Mouse (Mus musculus) kidney, postnatal 36 days (tissue): ENCODE results near the gene Mindy4.
A peak's percentile ranks its signal among the peaks of the same experiment; 100 is the strongest.
"Not testable (repeated sequence)": the region's sequence is repeated elsewhere in the genome, so short reads cannot be mapped to it uniquely, and the experiment has no call there.

Source experiments
- DNase-seq, 2 experiments: peaks; one replicate each; pipeline ENCODE4 v3.0.0; 2021 to 2022; ENCODE audit warnings: mixed read lengths in 2 of 2

The Mindy4 gene

DNA sequence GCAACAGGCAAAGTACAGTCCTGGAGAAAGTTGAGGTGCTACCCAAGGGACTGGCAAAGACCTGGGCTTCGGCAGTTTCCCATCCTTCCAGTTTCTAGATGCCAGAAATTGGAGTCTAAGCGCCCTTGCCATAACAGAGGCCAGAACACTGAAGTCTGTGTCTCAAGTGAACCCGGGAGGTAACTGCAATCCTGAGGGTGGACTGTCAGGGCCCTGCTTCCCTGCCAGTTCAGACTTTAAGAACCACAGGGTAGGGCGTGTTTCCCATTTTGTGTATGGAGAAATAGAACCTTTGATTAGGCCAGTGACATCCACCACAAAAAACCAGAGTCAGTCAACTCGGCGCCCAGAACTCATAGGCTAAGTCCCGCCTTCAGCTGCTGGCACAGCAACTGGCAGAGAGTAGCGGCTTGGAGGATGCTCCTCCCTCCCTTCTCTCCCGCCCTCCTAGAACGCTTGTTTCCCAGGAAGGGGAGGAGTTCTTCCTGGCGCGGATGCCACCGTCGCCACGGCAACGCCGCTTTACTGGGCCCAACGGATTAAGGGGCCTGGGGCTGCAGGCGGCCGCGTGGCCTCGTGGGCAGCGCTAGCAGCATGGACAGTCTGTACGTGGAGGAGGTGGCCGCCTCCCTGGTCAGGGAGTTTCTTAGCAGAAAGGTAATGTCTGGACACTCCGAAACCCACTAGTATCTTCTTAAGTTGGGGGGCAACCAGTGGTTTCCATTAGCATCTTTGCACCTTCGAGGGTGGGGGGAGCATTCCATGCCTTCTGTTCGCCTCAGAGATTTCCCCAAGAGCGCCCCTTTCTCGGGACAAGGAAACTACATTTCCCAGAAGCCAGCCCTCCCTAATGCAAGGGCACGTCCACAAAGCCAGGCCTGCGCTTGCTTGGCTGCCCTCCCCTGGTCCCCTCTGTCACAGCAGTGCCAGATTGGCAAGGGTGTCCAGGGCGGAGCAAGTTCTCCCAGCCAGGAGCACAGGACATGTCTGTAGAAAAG lies at the start of gene Mindy4:
Gene Mindy4, plus strand, starts transcription at position 471 of the 998 bp plus-strand sequence.
- DNase-seq, result peak; percentile 92 to 95

DNA sequence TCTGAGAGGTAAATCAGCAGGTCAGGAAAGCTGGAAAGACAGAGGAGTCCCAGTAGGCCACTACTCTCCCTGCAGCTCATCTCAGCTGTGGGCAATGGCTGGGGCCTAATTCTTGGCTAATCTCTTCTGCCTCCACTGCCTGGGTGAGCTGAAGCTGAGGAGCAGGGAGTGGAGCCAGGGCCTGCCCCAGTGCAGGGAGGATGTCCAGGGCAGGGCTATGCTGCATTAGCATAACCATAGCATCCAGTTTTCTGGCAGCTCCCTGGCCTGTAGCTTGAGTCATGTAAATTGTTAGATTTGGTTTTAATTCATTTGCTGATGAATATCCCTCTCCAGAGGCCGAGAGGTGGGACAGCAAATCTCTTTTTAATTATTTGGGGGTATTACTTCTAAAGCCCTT lies 43.9 kb upstream of the Mindy4 start:
- no peak for DNase-seq

DNA sequence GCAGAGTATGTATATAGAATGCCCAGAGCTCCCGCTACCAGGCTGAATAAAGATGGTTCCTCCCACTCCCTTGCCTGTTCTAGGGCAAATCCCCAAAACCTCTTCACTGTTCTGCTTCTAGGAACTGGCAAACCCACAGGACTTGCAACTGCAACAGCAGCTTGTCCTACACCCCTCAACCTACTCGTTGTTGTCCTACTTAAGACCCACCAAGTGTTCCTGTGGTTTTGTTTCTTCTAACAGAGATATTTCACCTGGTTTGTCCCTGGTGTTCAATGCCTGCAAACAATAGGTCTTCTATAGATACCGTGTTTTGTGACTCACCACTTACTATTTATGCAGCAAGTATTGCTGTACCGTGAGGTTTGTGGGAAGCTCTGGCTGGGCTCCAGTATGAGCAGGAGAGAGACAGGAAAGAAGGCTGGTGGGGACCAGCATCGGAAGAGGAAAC lies 41.8 kb upstream of the Mindy4 start:
- no peak for DNase-seq

DNA sequence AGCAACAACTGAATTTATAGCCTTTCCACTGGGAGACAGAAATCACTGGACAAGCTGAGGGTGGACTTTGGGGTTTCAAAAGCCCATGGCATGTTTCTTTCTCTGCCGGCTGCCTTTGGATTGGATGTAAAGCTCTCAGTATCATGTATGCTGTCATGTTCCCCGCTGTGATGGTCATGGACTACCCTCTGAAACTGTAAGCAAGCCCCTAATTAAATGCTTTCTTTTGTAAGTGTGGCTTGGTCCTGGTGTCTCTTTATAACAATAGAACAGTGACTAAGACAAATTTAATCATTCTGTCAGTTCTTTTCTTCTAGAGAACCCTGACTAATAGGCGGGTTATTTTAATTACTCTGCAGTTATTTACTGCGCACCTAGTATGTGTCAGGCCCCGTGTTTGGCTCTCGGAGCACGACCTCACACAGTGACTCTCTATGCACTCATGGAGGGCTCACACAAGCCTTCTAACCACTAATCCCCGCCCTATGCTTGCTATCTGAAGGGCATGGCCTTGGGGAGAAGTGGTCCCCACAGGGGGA lies 40.1 kb upstream of the Mindy4 start:
- DNase-seq, result no peak

DNA sequence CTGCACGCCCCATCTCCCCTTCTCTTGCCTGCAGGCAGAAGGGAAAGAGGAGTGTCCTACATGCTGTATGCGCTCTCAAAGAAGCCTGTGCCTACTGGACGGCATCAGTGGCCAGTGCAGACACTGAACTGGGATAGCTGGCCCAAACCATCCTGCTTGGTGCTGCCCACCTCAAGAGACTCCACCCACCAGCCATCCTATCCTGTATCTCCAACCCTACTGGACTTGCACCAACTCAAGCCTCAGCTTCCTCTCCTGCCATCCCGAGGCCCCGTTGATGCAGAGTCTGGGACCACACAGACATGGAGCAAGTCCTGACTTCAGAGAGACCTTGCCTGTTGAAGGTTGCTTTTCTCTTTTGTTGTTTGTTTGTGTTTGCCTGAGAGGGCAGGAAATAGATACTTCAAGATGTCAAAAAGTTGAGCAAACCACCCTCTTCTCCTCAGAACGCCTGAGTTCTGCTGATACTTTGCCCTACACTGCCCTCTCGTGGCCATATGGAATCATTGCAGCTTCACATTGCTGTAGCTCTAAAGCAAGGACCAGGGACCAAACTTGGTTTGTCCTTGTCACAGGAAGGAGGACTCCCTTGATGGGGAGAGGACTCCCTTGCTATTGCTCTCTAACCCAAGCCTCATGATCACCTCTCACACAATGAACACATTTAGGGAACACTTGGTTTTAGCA lies 36.3 kb upstream of the Mindy4 start:
- DNase-seq, result peak; percentile 70 to 83

DNA sequence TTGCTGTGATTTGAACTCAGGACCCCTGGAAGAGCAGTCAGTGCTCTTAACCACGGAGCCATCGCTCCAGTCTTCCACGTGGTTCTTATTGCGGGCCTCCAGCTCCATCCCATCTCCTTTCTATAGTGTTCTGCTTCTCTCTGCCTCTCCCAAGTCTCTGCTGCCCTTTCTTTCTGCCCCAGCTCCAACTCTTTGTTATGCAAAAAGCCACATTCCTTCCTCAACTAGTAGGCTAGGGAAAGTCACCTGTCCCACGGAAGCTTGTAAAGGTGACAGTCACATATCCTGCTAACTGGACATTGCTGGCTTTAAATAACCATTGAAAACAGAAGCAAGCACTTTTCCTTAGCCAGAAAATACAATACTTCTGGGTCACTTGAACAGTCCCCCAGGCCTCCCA lies 33.4 kb upstream of the Mindy4 start:
- DNase-seq, result no peak

DNA sequence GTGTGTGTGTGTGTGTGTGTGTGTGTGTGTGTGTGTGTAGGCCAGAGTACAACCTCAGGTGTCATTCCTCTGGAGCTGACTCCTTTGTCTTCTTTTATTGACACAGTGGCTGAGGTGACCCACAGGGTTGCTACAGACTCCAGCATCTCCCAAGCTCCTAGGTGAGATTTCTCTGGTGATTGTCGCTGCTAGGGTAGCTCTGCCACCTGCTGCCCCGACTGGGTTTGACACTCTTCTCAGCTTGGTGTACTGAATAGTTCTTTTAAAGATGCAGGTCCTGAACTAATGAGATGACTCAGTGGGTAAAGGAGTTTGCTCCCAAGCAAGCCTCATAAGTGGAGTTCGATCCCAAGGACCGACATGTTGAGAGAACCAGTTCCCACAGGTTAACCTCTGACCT lies 31.5 kb upstream of the Mindy4 start:
- peak in 1 of 2 experiments; percentile 40 for DNase-seq

DNA sequence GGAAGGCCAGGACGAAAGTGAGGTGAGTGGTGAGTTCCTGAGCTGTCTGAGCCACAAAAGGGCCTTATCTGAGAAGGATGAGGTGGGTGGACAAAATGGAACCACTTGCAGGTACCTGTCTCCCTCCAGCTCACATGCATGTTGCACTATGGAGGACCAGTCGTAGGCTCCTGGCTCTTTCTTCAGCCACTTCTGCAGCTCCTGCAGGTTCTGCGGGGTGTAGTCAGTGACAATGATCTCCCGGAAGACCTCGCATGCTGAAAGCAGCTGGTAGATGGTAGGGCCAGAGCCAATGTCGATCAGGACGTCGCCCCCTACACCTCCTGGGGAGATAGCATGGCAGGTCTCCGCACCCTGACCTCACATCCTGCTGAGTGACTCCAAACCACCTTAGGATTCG lies 30.0 kb upstream of the Mindy4 start:
- DNase-seq, result no peak

DNA sequence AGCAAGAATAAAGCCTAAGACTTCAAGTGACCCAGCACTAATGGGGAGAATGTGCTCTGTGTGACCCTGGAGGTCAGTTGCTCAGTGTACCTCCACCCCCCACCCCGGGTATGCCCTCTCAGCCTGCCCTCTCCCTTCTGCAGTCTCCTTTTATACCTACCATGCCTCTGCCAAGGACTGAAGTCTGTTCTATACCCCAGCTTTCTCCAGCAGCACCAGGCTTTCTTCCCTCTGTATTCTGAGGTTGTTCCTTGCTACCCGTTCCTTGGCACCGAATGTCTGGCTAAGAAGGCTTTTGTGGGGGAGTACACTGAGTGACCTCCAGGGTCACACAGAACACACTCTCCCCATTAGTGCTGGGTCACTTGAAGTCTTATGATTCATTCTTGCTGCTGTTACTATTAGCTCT lies 29.2 kb upstream of the Mindy4 start:
- peak; percentile 65 to 66 for DNase-seq

DNA sequence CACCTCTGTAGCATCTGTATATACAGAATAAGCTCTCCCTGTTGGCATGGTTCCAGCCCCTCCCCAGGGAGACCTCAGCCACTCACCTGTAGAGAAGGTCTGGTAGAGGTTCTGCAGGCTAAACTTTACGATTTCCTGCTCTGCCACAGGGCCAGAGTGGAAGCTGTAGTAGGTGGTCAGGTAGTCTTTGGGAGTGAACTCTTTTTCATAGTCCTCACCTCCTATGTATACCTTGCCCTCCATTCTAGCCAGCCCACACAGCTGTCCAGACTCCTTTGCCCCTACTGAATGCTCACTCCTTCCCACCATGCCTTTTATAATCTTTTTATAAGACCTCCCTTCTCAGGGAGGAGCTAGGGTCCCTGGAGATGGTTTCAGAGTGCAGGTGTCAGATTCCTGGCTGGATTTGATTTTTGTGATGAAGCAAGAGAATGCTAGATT lies 28.4 kb upstream of the Mindy4 start, which contains the start of gene Inmt:
Gene Inmt, minus strand, starts transcription at position 303 of the 441 bp plus-strand sequence.
- peak; percentile 41 to 66 for DNase-seq

DNA sequence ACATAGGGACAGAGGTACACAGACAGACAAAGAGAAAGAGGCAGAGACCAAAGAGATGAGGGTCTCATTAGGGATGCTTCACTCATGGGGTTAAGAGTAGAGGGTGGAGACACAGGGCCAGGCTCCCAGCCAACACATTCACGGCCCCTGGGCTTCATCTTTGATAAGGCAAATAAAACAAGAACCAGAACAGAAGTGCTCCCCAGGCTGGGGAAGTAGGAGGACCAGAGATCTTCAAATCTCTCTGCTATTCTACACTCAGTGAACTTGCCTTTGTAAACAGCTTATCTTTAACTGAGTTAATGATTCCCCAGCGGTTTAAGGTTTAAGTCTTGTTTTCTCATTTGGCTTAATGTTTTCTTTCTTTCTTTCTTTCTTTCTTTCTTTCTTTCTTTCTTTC lies 27.7 kb upstream of the Mindy4 start:
- peak; percentile 53 to 54 for DNase-seq

DNA sequence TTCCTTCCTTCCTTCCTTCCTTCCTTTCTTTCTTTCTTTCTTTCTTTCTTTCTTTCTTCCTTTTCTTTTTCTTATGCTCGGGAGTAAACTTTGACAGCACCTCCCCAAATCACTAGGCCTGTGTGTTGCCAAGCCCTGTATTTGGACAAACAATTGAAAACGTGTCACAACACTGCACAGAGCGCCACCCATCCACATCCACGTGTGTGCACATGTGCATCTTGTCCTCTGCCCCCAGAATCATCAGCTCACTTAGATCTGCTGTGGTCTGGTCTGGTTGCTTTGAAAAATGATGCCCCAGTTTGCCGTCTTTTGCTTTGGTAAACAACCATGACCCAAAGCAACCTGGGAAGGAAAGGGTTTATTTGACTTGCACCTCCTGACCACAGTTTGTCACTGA lies 27.3 kb upstream of the Mindy4 start:
- DNase-seq, result peak; percentile 78 to 83

DNA sequence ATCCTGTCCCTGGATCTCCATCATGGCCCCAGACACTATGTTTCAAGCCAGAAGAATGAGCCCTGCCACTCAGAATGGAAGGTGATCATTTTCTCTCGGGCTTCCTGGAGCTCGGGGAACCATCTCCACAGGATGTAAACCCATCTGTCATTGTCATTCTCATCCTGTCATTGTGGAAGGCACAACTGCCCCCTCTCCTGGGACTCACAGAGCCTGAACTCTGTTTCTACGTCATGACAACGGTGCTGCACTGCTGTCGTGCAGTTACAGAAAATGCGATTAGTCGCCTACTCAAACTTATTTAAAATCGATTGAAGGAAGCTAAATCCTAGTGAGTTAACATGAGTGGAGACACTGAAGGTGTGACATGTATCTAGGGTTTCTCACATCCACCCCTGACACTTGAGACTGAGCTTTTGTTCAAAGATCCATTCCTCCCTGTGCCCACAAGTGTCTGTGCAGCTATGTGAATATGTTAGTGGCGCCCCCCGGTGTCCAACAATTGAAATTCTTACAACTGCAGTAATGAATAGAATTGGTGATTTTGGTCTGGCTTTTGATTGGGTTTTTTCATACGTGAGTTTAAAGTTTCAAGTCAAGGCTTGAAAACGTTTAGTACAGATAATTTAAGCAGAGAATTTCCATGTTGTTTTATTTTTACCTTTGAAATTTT lies 26.0 kb upstream of the Mindy4 start:
- peak; percentile 29 to 78 for DNase-seq

DNA sequence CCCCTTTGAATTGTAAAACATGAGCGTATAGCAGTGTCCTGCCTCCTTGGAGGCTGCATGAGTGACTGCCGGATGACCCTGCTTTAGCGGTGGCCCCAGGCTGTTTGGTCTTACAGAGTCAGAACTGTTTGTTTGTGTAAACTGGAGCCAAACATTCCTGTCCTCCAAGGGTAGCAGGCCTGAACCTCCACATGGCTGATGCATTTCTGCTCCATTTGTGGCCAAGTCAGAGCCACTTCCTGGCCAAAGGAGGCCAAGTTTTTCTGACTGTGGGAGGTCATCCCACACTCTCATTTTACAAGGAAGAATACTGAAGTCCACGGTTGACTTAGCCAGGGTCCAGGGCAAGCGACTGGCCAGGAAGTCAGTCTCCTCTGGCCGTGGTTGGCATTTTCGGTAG lies 23.6 kb upstream of the Mindy4 start:
- peak; percentile 66 to 74 for DNase-seq

DNA sequence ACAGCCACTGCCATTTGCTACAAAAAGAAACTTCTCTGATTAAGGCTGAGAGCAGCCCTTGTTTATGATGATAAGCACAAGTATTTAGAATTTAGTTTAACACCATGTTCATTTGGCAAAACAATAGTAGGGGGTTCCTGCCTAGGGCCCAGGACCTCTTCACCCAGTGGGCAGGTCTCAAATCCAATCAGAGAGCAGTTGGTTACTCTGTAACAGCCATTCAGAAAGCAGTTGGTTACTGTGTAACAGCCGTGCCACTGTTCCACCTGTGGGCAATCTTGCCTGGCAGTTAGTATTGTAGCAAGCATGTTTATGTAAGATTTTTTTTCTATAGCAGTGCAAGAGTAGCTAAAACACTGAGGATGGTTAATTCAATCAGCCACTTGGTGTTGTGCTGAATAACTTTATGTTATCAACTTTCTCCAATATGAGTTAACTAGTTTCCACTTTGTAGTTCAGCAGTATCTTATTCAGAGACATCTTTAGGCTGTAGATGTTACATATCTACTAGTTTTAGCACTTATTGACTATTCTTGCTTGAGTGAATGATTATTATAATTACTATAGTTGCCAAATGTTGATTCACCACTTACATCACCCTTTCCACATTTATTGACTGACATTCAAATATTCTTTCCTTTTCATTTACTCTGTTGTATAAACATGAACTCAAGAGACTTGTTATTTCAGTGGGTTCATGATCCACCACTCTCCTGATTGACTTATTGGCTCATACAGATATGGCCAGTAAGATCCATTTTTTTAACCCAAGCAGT lies 20.3 kb upstream of the Mindy4 start:
- DNase-seq, result peak; percentile 65 to 78

DNA sequence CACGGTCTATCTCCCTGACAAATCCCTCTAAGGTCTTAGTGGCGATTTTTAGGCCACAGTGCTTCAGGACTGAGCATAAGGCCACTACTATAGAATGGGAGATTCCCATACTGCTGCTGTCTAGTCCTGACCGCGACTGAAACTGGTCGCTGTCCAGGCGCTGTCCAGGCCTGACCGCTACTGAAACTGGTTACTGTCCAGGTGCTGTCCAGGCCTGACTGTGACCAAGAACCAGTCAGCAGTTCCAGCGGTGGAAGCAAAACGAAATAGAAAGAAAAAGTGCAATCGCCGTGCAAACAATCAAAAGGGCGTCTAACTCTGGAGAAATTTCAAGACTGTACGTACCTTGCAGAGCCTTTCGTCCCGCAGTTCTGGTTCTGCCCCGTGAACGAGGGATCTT lies 15.4 kb upstream of the Mindy4 start:
- DNase-seq, result not testable (repeated sequence)

DNA sequence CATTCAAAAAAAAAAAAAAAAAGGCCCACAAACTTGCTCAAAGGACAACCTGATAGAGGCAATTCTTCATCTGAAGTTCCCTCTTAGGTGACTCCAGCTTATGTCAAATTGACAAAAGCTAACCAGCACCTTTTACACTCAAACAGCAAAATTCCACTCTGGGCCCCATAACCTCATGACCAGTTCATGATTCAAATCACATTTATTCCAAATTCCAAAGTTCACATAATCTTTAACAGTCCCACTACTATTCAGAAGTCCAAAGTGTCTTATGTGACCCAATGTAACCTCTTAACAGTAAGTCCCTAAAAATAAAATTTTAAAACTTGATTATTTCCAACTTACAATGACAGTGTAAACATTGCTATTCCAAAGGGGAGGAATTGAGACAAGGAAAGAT lies 13.8 kb upstream of the Mindy4 start:
- DNase-seq, result no peak

DNA sequence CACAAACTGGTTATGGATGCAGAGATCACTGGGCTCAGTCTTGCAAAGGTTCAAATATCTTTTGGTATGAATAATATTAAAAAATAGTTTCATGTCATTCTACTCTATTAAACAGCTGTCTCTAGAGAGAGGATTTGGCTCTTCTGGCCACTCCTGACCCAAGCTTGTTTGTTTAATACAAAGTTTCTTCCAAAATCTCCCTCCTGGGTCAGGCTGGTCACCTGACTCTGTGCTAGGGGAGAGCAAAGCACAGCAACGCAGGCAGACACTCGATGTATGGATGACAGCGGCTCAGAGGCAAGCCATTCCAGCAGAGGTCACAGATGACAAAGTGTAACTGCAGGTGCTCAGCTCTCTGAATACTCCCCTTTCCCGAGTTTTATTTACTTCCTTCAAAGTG lies 11.6 kb upstream of the Mindy4 start:
- no peak for DNase-seq

DNA sequence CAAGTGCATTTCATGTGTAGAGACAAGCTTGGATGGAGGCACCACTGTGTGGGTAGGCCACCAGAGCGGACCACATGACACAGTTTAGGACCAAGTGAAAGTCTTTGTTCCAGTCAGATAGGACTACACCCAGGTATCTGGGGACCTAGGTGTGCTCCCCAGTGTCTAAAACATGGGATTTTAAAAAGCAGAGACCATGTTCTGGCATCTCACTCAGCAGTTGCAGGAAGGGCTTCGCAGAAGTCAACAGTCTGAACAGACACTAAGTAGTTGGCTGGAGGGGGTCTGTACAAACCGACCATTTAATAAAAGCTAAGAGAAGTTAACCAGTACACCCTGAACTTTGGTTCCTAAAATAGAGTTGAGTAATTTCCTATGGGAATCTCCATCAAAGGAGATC lies 10.0 kb upstream of the Mindy4 start:
- DNase-seq, result no peak

DNA sequence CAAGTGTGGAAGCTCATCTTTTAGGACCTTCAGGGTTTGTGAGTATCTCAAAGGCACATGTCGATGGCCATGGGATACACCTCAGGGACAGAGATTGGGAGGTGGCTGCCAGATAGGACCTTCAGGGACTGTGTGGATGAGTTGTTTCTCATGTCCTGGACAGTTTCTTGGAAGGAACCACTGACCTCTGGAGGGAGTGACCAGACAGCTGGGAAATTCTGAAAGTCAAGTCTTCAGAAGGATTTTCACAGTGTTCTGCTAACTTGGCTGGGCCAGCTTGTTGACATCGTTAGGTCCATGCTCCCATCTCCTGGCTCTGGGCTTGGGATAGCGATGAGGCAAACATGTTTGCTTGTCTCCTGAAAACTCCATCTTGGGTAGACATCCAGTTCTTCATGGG lies 4.1 kb upstream of the Mindy4 start:
- no peak for DNase-seq

DNA sequence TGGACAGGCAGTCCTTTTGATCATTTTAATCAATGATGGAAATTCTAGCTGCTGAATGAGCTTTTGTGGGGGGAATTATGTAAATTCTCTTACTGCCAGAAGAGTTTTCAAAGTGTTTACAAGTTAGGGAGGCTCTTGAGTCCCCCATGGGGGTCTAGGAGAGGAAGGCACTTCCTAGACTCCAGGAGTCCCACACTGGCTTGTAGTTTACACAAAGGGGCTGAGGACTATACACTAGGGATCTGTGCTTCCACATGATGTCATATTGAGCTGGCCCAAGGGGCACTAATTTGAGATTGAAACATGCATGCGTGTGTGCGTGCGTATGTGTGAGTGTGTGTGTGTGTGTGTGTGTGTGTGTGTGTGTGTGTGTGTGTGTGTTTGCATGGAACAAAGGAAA lies 748 bp downstream of the Mindy4 start:
- DNase-seq, result no peak

DNA sequence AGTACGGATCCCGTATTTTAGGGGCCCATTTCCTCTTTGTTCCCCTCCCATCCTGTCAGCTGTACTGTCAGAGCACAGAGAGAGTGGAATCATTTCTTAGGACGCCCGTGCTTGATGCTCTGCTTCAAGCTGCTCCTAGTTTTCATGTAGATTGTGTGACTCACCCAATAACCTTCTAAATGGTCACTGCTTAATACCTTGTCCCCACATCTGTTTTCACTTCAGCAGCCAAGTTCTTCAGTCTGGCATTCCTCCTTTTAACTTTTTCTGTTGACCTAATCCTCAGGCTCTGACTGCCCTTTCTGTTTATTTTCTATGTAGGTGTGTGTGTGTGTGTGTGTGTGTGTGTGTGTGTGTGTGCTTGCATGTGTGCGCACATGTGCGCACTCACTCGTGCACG lies 4.6 kb downstream of the Mindy4 start:
- DNase-seq, result no peak
